Mouse (Mus musculus) erythroblast, adult 5-6 weeks (primary cell): ENCODE measurements around the gene Gm21958. TPM values are rescaled to one million over a fixed set of nuclear protein-coding genes. Genes with fewer than 3 reads are reported as not detected.

Experiments
- ATAC-seq: replicated peaks from 2 replicates; pipeline ENCODE4 v1.8.0; 2016; ENCODE audit warnings: moderate number of reproducible peaks, mild to moderate bottlenecking, moderate TSS enrichment, inconsistent platforms; ENCODE audit not compliant: poor library complexity, low FRiP score, severe bottlenecking
- total RNA-seq, 2 experiments: library from RNA; stranded (forward) in 1 of 2; stranded (reverse) in 1 of 2; fragments of 150-400 nt in 1 of 2; fragments of 200-764, 138-1000 nt in 1 of 2; gene quantifications; 2 replicates each; pipeline versions ENCODE4 v1.2.3 to v1.2.4; 2015 to 2017; ENCODE audit warnings: low replicate concordance in 2 of 2

Gene Gm21958
- total RNA-seq, 2 experiments from 2014 or later, result 6.4 TPM; not detected in 1

DNA sequence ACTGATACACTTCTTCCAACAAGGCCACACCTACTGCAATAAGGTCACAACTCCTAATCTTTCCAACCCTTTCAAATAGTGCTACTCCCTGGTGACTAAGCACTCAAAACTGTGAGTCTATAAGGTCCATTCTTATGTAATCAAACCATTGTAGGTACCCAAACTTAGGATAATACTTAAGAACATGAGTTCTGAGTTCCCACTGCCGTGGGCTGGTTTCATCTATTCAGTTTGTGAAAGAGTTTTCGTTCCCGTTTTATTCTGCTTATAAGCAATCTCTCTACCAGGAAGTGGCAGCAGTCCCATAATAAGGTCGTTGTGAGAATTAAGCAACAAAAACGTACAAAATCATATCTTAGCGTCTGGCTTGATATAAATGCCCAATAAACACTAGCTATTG is 45.4 kb downstream of the Gm21958 start:
- ATAC-seq, result no peak

GRCm38 (mm10) chr3:54668141-54668540 is 46.0 kb downstream of the Gm21958 start:
- ATAC-seq, result no peak

Other genes starting within 250 kb of the Gm21958 start
- 21.5 and 40.5 TPM in 2 replicates for gene Supt20, start 21.5 kb downstream of the Gm21958 start, total RNA-seq (2015; ENCODE audit: low replicate concordance)
- 11.4 and 14.9 TPM in 2 replicates for gene Supt20, start 21.5 kb downstream of the Gm21958 start, total RNA-seq (2017; ENCODE audit: low replicate concordance)
- 60.6 and 68.0 TPM in 2 replicates for gene Exosc8, start 21.0 kb upstream of the Gm21958 start, total RNA-seq (2015; ENCODE audit: low replicate concordance)
- gene Exosc8, start 21.0 kb upstream of the Gm21958 start, total RNA-seq (2017; ENCODE audit: low replicate concordance), result 14.1 and 65.2 TPM in 2 replicates
- gene Alg5, start 21.2 kb upstream of the Gm21958 start, total RNA-seq (2015; ENCODE audit: low replicate concordance), result 2.1 and 8.8 TPM in 2 replicates
- gene Alg5, start 21.2 kb upstream of the Gm21958 start, total RNA-seq (2017; ENCODE audit: low replicate concordance), result 2.4 and 12.2 TPM in 2 replicates
- not detected in 2 replicates for gene Smad9, start 41.2 kb upstream of the Gm21958 start, total RNA-seq (2015; ENCODE audit: low replicate concordance)
- not detected in 2 replicates for gene Smad9, start 41.2 kb upstream of the Gm21958 start, total RNA-seq (2017; ENCODE audit: low replicate concordance)
- 6.1 and 8.4 TPM in 2 replicates for gene Rfxap, start 93.4 kb upstream of the Gm21958 start, total RNA-seq (2015; ENCODE audit: low replicate concordance)
- gene Rfxap, start 93.4 kb upstream of the Gm21958 start, total RNA-seq (2017; ENCODE audit: low replicate concordance), result 7.1 and 19.2 TPM in 2 replicates
- gene Sertm1, start 201.5 kb upstream of the Gm21958 start, total RNA-seq (2015; ENCODE audit: low replicate concordance), result not detected in 2 replicates
- gene Sertm1, start 201.5 kb upstream of the Gm21958 start, total RNA-seq (2017; ENCODE audit: low replicate concordance), result not detected in 2 replicates